Mouse (Mus musculus): ENCODE measurements around the gene Cmbl. TPM values are rescaled to one million over a fixed set of nuclear protein-coding genes. Genes with fewer than 3 reads are reported as not detected.
A peak's percentile ranks its signal among the peaks of the same experiment; 100 is the strongest.

The Cmbl gene
- 45.8 and 86.8 TPM in 2 replicates for polyA plus RNA-seq (2012; ENCODE audit: insufficient read depth, insufficient read length, missing spikeins)

DNA sequence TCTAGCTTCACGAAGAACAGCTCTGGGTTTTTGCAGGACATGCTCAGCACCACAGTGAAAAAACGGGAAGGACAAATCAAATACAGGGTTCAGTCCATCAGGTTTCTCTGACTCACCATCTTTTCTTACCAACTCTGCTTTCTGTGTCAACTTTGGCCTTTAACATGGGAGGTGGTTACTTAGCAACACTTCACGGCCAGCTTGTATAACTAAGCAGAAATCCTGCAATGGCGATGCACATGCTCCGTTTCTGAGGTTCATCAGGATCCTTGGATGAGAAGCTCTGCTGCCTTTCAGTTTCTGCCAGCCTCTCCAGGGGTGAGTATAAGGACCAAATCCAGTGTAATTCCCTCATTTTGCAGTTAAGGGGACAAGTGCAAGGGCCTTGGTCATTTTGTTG is at the start of gene Cmbl:
Gene Cmbl (plus strand): TSS at position 206 of the 400 bp plus-strand sequence.
- Histone ChIP-seq H3K27ac (replicated peaks; ENCODE audit: low read depth, low read length) (0 out of 2 replicates have a peak within 1 kb of the TSS, but pooled peaks have one; percentile 8), H3K4me1 (ENCODE audit: control insufficient read depth, insufficient read depth, insufficient read length, low read length) (0 out of 2 replicates have a peak, but pooled peaks cover 2% of the 10 kb centered on the region), H3K4me3 (ENCODE audit: insufficient read depth, low read depth, low read length) (no peak within 1 kb of the TSS)

DNA sequence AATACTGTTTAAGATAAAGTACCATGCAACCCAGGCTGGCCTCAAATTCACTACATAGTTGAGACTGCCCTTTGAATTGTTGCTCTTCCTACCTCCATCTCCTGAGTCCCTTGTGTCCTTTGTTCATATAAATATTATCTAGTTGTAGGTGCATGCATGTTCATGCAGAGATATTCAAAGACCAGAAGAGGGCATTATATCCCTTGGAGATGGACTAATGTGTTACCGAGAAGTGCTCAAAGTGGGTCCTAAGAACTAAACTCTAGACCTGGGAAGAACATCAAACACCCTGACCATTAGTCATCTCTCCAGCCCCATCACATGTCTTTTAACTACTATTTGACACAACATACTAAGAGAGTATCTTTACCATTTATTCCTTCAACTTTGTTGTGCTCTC is 48.0 kb upstream of the Cmbl start:
- H3K27ac ChIP-seq (replicated peaks; ENCODE audit: low read depth, low read length): no peak overlapping the region
- peaks cover 2% of the 10 kb centered on the region for H3K4me1 ChIP-seq (ENCODE audit: control insufficient read depth, insufficient read depth, insufficient read length, low read length)
- no peak overlapping the region for H3K4me3 ChIP-seq (ENCODE audit: insufficient read depth, low read depth, low read length)

DNA sequence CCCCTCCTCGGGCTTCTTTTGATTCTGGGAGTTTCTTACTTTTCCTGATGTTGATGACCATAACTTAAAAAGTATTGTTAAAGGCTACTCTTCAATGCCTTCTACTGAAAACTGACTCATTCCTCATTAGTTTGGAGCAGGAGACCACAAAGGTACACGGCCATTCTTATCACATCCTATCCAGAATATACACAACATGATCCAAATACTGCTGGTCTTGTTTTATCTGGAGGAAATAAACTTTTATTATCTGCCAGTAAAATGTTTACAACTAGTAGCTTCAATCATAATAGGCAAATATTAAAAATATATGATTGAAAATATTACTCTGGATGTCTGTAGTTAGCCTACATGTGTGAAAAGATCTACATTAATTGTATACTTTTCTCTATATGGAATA is 46.8 kb upstream of the Cmbl start:
- Histone ChIP-seq H3K4me3 (ENCODE audit: insufficient read depth, low read depth, low read length) (no peak overlapping the region), H3K27ac (replicated peaks; ENCODE audit: low read depth, low read length) (no peak overlapping the region), H3K4me1 (ENCODE audit: control insufficient read depth, insufficient read depth, insufficient read length, low read length) (peaks cover 5% of the 10 kb centered on the region)

DNA sequence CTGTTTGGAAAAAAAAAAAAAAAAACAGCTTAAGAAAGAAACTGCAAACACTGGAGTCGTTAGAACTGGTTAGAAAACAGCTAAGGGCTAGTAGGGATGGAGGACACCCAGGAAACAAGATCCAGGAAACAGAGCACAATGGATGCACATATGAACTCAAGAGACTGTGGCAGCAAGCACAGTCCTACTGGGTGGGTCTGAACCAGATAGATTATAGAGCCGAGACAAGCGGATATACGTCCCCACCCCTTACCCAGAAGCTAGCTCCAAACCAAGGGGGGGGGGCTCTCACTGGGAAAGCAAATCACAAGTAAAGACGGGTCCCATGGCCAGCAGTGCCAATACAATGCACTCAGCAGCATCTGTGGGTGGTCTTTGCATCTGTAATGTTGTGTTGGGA is 46.2 kb upstream of the Cmbl start:
- H3K4me1 ChIP-seq (ENCODE audit: control insufficient read depth, insufficient read depth, insufficient read length, low read length): peaks cover 5% of the 10 kb centered on the region
- no peak overlapping the region for H3K27ac ChIP-seq (replicated peaks; ENCODE audit: low read depth, low read length)
- H3K4me3 ChIP-seq (ENCODE audit: insufficient read depth, low read depth, low read length): no peak overlapping the region

DNA sequence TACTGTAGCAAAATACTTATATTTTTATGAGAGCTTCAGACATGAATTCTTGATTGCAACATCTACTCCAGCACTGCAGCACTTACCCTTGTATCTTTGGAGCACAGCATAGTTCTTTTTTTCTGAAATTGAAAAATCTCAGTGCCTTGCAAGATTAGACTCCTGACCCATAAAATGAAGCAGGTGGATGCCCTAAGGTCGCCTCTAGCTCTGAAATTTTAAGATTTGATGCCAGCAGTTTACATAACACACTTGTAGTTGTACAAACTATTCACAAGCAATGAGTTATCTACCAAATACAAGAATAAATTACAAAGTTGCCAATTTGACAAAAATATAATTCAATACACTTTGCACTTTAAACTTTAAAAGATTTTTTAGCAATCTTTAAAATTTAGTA is 38.7 kb upstream of the Cmbl start:
- no peak overlapping the region for H3K27ac ChIP-seq (replicated peaks; ENCODE audit: low read depth, low read length)
- H3K4me1 ChIP-seq (ENCODE audit: control insufficient read depth, insufficient read depth, insufficient read length, low read length): peaks cover 3% of the 10 kb centered on the region
- H3K4me3 ChIP-seq (ENCODE audit: insufficient read depth, low read depth, low read length): no peak overlapping the region

DNA sequence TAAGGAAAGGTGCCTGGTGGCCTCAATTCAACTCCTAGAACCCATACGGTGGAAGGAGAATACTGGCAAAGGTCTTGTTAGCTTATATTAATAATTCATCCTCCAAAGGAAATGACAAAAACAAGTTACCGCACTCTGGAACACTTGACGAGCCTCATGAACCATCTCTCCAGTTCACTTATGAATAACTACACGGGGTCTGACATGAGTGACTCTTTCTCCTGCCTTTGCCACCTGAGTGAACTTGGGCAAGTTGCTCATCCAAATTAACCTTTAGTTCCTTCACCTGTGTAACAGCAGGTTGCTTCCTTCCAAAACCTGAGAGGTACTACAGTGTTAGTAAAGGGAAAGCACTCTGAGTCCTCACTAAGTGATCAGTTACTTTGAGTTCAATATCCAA is 36.7 kb upstream of the Cmbl start:
- no peak overlapping the region for H3K27ac ChIP-seq (replicated peaks; ENCODE audit: low read depth, low read length)
- no peaks in the 10 kb centered on the region; the same call in 1 of the 2 replicates for H3K4me1 ChIP-seq (ENCODE audit: control insufficient read depth, insufficient read depth, insufficient read length, low read length)
- H3K4me3 ChIP-seq (ENCODE audit: insufficient read depth, low read depth, low read length): no peak overlapping the region; the same call in 1 of the 2 replicates

DNA sequence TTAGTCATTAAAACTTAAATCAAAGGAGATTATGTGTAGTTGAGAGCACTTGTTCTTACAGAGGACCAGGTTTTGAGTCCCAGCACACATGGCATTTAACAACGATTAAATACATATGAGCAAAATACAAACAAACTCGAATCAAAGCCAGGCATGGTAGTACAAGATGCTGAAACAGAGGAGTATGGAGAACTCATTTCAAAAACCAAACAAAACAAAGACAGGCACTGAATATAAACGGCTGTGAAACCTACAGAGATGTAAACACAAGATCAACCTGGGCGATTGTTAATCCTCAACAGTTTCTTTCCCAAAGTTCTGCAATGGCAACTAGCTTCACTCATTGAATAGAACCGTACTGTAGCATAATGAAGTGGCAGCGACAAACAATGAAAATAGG is 36.1 kb upstream of the Cmbl start:
- Histone ChIP-seq H3K4me3 (ENCODE audit: insufficient read depth, low read depth, low read length) (peak overlapping the region; percentile 43), H3K4me1 (ENCODE audit: control insufficient read depth, insufficient read depth, insufficient read length, low read length) (no peaks in the 10 kb centered on the region; the same call in 1 of the 2 replicates), H3K27ac (replicated peaks; ENCODE audit: low read depth, low read length) (no peak overlapping the region)

DNA sequence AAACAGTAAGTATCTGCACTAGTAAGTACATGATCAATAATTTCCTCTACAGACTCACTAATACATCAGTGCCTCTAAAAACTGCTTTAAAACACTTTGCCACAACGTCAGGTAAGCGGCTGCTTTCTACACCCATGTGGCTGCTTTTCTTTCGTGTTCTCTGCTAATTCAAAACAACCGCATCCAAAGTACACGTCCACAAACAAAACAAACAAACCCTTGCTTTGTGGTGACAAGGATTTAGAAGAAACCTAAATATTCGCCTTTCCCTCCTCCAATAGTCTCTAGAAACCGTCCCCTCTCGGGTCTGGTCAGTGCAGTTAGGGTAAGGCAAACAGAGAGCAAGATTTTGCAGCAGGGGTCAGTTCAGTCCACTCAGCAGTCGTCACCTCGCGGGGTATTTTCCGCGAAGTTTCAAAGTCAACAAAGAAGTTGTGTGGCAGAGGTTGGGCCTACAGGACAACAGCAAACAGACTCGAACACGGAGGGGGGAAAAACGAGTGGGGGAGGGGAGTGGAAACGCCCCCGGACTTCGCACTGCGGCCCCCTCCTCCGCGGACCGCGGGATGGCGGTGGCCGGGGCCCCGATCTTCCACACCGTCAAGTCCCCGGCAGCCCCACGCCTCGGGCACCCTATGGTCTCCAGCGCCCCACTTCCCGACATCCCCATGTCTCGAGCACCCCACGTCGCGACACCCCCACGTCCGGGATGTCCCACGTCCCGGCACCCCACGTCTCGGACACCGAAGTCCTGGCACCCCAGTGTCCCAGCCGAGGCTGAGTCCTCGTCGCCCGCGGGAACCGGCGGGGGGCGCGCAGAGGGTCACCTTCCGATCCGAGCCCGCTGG is 35.2 kb upstream of the Cmbl start:
- H3K4me3 ChIP-seq (ENCODE audit: insufficient read depth, low read depth, low read length): peak overlapping the region; percentile 100
- H3K27ac ChIP-seq (replicated peaks; ENCODE audit: low read depth, low read length): peak overlapping the region; percentile 85
- no peaks in the 10 kb centered on the region; the same call in 1 of the 2 replicates for H3K4me1 ChIP-seq (ENCODE audit: control insufficient read depth, insufficient read depth, insufficient read length, low read length)

DNA sequence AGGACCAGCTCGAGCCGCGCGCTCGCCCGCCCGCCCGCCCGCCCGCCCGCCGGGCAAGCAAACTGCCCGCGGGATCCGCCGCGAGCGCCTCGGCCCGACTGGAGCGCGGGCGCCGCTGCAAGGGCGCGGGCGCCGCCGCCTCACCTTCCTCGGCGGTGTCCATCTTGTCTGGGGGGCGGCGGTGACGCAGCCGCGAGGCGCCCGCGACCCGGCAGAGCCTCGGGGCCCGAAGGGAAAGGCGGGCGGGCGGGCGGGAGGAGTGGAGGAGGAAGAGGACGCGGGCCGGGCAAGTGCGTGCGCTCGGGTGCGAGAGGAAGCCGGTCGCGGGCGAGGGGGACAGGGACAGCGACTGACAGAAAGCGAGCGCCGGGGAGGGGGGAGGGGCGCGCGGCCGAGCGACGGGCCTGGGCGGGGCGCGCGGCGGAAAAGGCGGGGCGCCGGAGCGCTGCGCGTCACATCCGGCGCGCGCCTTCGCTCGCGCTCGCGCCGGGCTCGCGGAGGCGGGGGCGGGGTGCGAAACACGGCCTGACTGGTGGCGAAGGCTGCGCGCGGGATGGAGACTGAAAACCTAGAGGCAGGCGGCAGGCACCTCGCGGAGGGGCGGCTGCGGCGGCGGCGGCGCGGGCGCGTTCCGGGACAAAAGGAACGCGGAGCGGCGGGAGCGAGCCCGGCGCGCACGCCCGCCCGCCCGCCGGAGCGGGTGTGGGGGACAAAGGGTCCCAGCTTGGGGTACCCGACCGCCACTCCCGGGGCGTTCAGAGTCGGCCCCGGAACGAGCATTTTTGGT is 34.3 kb upstream of the Cmbl start, which contains the start of gene March6:
Gene March6 (minus strand): TSS at position 395 of the 787 bp plus-strand sequence.
- H3K4me3 ChIP-seq (ENCODE audit: insufficient read depth, low read depth, low read length): peak within 1 kb of the TSS; percentile 100
- no peaks in the 10 kb centered on the region; the same call in 1 of the 2 replicates for H3K4me1 ChIP-seq (ENCODE audit: control insufficient read depth, insufficient read depth, insufficient read length, low read length)
- peak within 1 kb of the TSS; percentile 85 for H3K27ac ChIP-seq (replicated peaks; ENCODE audit: low read depth, low read length)

DNA sequence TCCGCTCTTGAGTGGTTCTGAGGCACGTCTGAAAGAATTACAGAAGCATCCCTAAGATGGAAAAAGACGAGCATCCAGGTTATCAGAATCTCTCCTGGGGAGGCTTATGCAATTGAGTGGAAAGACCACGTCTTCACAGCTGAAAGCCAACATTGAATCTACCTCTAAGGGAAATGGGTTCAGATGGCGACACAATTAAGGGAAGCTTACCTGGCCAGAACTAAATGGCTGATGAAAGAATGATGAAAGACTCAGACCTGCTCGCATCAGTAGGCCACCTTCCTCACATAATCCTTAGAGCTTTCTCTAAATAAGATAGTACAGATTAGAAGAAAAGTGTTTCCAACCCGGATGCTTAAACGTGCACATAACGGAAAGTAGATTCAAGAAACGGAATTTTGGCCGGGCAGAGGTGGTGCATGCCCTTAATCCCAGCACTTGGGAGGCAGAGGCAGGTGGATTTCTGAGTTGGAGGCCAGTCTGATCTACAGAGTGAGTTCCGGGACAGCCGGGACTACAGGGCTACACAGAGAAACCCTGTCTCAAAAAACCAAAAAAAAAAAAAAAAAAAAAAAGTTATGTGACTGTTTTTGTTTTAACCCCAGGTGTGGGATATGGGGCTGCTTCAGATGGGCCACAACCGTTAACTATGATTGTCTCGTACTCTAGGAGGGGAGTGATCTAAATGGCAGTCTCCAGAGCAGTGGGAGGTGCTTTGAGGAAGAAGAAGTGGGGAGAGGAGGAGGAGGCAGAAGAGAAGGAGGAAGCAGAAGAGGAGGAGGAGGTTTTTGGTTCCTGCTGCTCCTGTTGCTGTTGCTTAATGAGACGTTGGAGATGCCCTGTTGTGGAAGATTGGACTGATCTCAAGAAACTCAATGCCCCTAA is 33.5 kb upstream of the Cmbl start:
- peak overlapping the region; percentile 55 for H3K27ac ChIP-seq (replicated peaks; ENCODE audit: low read depth, low read length)
- H3K4me3 ChIP-seq (ENCODE audit: insufficient read depth, low read depth, low read length): peak overlapping the region; percentile 73
- no peaks in the 10 kb centered on the region; the same call in 1 of the 2 replicates for H3K4me1 ChIP-seq (ENCODE audit: control insufficient read depth, insufficient read depth, insufficient read length, low read length)

DNA sequence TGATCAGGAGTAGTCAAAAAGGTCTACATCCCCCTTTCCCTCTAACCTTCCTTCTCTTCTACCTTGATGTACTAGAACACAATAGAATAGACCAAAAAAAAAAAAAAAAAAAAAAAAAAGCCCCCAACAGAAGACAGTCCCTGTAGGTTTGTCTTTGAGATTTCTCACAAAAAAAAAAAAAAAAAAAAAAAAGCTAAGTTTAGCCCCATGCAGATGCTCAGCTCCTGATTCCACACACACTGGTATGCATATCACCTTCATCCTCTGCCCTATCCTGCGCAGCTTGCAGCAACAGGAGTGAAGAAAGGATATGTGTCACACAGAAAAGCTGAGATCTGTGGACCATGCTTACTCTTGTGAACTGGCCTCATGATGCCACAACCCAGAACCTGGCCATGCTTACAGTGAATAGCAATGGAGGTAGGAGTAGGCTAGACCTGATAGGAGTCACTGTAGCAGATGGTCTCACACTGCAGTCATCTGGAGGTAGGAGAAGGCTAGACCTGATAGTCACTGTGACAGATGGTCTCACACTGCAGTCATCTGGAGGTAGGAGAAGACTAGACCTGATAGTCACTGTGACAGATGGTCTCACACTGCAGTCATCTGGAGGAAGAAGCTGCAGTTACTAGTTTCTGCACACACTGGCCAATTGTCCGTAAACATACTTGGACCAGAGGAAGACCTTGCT is 32.7 kb upstream of the Cmbl start:
- no peaks in the 10 kb centered on the region; the same call in 1 of the 2 replicates for H3K4me1 ChIP-seq (ENCODE audit: control insufficient read depth, insufficient read depth, insufficient read length, low read length)
- H3K4me3 ChIP-seq (ENCODE audit: insufficient read depth, low read depth, low read length): no peak overlapping the region
- H3K27ac ChIP-seq (replicated peaks; ENCODE audit: low read depth, low read length): no peak overlapping the region

DNA sequence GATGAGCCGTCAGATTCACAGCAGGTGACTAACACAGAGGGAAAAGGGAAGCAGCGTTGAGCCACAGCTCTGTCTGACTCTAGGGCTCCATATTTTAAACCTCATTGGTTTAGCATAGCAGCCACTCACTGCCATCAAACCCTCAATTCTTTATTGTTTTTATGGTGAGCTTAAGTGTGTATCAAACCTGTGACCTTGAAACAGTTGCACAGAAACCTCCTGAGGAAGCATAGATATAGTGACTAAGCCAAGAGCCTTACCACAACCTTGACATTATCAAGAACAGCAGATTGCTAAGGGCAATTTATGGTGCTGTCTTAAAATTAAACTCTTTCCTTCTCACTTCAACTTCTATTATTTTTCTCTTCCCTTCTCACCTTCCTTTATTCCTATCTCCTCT is 31.7 kb upstream of the Cmbl start:
- no peaks in the 10 kb centered on the region; the same call in 1 of the 2 replicates for H3K4me1 ChIP-seq (ENCODE audit: control insufficient read depth, insufficient read depth, insufficient read length, low read length)
- no peak overlapping the region for H3K4me3 ChIP-seq (ENCODE audit: insufficient read depth, low read depth, low read length)

DNA sequence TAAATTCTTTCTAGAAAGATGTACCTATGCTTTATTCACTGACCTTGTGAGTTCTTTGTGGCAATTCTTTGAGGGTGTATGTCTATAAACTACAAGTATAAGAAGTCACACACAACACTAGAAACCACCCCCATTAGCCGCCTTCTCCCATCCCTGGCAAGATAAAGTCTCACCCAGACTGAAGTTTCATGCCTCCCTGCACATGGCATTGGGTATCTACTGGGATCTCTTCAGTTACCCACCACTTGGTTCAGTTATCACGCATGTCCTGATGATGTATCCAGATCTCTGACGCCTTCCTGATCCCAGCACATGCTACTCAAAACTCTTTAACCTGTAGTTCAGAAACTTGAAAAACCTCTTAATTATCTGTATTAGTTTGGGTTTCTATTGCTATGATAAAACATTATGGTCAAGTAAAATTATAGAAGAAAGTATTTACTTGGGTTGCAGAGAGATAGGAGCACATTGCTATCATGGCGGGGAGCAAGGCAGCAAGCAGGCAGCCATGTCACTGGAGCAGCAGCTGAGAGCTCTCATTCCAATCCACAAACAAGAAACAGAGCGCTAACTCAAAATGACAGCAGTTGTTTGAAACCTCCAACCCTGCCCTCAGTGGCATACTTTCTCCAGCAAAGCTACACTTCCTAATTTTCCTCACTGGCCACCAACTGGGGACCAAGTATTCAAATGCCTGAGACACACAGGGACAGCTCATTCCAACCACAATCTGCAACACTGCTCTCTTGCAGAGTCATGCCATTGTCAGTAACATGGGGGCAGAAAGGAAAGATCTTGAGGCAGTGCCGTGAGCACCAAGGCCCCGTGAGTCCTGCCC is 30.5 kb upstream of the Cmbl start:
- H3K4me3 ChIP-seq (ENCODE audit: insufficient read depth, low read depth, low read length): no peak overlapping the region
- no peak overlapping the region for H3K27ac ChIP-seq (replicated peaks; ENCODE audit: low read depth, low read length)
- H3K4me1 ChIP-seq (ENCODE audit: control insufficient read depth, insufficient read depth, insufficient read length, low read length): no peaks in the 10 kb centered on the region

More for the DNA sequence above, 31.7 kb upstream of the Cmbl start:
- no peak overlapping the region for H3K27ac ChIP-seq (replicated peaks; ENCODE audit: low read depth, low read length)

Data from brown adipose tissue, adult 24 weeks (tissue).